Mouse (Mus musculus) large intestine, adult 2 months (tissue): ENCODE data around the gene Ucn. TPM values are rescaled to one million over a fixed set of nuclear protein-coding genes. Genes with fewer than 3 reads are reported as not detected.

Source experiments
- DNase-seq: peaks from one replicate; pipeline ENCODE4 v3.0.0-alpha.2; 2012; ENCODE audit warnings: low read depth, low spot score
- WGBS: fragments of 180-500 bp; shearing (Covaris S2); methylation state at CpG from one replicate; pipeline ENCODE4 v1.1.7; 2018; 5-methylcytosine and 5-hydroxymethylcytosine counted together
- polyA plus RNA-seq: library from polyadenylated mRNA; depleted of rRNA; stranded (reverse); fragments of >200 nt; gene quantifications from 2 replicates; pipeline ENCODE4 v1.2.3, GENCODE M21; 2012; rRNA removed

Ucn gene
- not detected in 2 replicates for polyA plus RNA-seq

- DNase-seq: no peak
- 2% methylated on average over 52 of the region's 52 CpGs for WGBS
Measured at GRCm38 (mm10) chr5:31138241-31138967, at the start of gene Ucn. TSS of gene Ucn (minus strand) at chr5:31138829.

- WGBS: 53% methylated on average over 4 of the region's 4 CpGs
- DNase-seq: no peak
Measured at GRCm38 (mm10) chr5:31183678-31184077, 45.0 kb upstream of the Ucn start.

DNA sequence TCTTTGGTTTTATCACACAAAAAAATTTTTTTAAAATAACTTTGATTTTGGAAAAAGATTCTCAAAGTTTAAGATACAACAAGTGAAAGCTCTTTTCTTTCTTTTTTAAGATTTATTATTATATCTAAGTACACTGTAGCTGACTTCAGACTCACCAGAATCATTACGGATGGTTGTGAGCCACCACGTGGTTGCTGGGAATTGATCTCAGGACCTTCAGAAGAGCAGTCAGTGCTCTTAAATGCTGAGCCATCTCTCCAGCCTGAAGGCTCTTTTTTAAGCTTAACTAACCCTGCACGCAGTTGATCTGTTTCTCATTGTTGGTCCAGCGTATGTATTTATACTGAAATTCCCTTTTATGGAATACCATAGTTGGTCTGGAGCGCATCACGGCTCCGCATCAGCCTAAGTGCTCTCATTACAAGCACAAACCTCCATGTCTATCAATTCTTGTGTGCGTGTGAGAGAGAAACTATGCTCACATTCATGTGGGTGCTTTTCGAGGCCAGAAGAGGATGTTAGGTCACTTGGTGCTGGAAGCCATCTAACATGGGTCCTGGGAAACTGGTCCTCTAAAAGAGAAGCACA, 42.6 kb upstream of the Ucn start:
- WGBS: 90% methylated on average over 9 of the region's 9 CpGs

DNA sequence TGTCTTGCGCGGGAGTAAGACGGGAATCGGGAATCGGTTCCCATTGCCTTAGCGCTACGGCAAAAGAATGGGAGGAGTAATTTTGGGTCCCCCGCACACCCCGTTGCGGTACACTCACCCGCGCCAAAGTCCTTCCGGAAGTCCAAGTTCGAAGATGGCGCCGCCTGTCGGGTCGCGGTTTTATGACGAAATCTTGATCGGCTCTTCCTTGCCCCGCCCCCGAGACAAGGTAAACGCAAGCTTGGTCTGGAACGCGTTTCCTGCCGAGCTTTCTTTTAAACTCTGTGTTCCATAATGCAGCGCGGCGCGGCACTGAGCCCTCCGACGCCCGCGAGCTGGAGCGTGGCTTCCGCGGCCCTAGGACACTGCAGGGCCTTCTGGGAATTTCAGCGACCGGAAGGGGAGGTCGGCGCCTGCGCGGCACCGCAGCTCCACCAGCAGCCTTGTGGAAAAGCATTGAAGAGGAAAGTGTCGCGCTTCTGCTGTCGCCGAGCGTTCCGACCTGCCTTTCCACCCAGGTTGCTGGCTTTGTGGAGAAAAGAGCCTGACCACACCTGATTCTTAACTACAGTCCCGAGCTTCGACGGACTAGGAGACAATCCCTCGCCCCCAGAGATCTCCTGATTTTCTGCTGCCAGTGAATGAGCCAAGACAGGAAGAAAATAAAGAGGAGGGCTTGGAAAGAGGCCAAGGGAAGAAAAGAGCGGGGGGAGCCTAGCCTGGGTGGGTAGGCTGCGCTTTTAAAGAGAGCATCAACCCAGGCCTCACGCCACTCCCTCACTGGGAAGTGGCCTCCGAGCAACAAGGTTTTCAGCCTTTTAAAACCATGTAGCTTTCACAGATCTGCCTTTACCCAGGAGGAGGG, 41.4 kb upstream of the Ucn start, which contains the start of the genes Gm29609 and Gtf3c2:
Gm29609 (minus strand) TSS at position 146 of the 865 bp plus-strand sequence.
Gtf3c2 (minus strand) TSS at position 379 of the 865 bp plus-strand sequence.
- WGBS: under 1% methylated on average over 59 of the region's 59 CpGs
- peak; percentile 78 for DNase-seq

More for the DNA sequence above, 42.6 kb upstream of the Ucn start:
- DNase-seq: no peak

- DNase-seq: no peak
- WGBS: under 1% methylated on average over 25 of the region's 25 CpGs
Measured at GRCm38 (mm10) chr5:31179301-31179765, 40.7 kb upstream of the Ucn start.

DNA sequence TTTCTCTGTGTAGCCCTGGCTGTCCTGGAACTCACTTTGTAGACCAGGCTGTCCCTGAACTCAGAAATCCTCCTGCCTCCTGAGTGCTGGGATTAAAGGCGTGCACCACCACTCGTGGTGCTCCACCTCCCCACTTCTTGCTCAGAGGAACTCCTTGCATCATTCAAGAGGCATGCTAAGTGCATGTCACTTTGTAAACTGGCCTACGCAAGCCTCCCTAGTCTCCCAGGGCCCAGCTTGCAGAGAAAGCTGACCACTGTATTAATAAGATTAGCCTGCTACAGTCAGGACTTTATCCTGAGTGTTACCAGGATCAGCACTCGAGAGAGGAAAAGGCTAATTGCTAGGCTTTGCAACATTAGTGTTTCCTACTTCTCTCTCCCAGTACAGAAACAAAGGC, 30.0 kb upstream of the Ucn start:
- WGBS: 87% methylated on average over 4 of the region's 4 CpGs
- DNase-seq: no peak

- DNase-seq: no peak
- WGBS: 96% methylated on average over 1 of the region's 1 CpGs
Measured at GRCm38 (mm10) chr5:31164878-31165277, 26.2 kb upstream of the Ucn start.

GRCm38 (mm10) chr5:31162462-31162861, 23.8 kb upstream of the Ucn start:
- peak; percentile 53 for DNase-seq

- under 1% methylated on average over 19 of the region's 19 CpGs for WGBS
- peak; percentile 75 for DNase-seq
Measured at GRCm38 (mm10) chr5:31154152-31154553, 15.5 kb upstream of the Ucn start, which contains the start of gene Mpv17. TSS of gene Mpv17 (minus strand) at chr5:31154251.

DNA sequence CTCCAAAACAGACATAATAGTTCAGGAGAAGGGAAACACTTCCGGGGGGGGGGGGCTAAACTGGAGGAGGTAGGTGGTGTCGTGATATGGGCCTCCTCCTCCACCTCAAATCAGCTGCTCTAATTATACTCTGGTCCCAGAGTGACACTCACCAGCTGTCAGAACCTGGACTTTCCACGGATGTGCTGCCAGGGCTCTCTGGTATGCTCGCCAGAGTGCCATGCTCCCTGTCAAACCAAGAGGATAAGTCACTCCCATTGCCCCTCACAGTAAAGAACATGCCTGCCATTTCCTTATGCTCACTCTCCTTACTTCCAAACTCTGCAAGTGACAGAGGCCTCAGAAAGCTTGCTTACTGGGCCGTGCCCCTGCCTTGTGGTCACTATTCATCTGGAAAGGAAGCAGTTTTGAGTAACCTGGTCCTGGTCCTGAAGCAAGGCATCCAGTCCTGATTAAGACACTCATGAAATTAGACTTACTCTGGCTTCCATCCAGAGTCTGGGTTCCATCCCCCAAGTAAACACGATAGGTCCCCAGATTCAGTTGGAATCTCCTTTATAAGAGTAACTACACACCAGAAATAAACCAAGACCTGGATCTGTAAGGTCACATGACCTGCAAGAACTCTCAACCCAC, 15.0 kb upstream of the Ucn start:
- DNase-seq: no peak
- 17% methylated on average over 6 of the region's 6 CpGs for WGBS

DNA sequence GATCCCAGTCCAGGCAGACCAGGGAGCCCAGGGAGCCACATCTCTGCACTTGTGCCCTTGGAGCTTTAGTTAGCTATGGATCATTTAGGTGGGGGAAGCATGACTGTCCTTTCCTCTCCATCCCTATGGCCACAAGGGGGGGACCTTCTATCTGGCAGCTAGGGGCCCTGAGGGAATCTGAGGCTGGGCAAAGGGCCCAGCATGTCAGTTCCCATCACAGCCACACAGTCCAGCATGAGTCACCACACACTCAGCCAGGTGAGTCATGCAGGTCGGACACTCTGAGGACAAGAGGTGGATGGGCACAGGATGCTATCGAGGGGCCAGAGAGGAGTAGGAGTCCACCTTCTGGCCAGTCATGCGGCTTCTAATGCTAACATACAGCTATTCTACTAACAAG, 13.1 kb upstream of the Ucn start:
- WGBS: 62% methylated on average over 3 of the region's 3 CpGs
- DNase-seq: no peak

DNA sequence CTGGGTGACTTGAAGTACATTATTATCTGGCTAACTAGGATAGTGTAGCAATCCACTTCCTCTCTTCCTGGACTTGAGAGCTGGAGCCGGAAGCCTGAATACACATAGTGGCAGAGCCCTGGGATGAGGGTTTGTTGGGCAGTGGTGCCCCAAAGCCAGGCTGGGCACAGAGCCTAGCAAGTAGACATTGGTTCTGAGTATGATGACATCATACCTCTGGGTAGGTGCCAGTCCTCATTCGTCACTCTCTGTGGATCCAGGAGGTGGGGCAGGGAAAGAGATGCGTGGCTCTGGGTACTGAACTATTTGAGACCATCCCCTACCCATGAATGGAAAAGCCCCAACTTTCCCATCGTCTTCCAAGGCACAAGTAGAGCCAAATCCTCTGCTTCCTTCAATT, 11.2 kb upstream of the Ucn start:
- WGBS: 75% methylated on average over 4 of the region's 4 CpGs
- no peak for DNase-seq

DNA sequence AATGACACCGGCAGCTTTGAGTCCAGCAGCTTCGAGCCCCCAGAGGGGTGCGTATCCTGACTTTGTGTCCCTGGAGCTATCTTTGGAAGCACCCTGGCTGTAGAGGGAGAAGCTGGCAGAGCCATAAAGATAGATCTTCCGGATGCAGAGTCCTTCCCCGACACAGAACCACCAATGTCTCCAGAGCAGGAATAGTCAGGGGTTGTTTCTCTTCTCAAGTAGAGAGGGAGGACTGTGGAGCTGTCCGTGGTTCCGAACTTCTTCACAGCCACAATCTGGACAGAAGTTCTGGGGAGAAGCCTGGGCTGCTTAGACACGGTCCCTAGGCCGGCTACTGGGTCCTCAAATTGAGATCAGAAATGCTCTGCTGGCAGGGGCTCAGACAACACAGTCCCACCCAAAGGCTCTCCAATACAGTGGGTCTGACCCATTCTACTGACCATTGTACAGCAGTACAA, 368 bp upstream of the Ucn start:
- WGBS: 14% methylated on average over 9 of the region's 9 CpGs
- no peak for DNase-seq

DNA sequence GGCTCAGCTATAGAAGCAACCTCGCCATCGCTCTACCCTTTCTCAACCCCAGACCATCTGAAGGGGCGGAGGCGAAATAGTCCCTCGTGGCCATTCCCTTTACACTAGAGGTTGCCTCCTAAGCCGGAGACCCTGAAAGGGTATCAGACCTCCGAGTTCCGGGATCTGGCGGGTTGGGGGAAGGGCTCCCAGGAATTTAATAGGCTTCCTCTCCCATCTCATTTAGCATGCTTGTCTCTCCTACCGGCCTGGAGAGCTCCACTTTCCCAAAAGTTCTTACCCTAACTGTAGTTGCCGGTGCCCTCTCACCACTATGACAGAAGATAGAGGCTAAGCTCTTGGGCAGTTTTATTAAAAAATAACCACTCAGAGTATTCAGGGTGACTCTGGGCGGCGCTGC, 971 bp downstream of the Ucn start:
- WGBS: 4% methylated on average over 13 of the region's 13 CpGs
- DNase-seq: no peak

DNA sequence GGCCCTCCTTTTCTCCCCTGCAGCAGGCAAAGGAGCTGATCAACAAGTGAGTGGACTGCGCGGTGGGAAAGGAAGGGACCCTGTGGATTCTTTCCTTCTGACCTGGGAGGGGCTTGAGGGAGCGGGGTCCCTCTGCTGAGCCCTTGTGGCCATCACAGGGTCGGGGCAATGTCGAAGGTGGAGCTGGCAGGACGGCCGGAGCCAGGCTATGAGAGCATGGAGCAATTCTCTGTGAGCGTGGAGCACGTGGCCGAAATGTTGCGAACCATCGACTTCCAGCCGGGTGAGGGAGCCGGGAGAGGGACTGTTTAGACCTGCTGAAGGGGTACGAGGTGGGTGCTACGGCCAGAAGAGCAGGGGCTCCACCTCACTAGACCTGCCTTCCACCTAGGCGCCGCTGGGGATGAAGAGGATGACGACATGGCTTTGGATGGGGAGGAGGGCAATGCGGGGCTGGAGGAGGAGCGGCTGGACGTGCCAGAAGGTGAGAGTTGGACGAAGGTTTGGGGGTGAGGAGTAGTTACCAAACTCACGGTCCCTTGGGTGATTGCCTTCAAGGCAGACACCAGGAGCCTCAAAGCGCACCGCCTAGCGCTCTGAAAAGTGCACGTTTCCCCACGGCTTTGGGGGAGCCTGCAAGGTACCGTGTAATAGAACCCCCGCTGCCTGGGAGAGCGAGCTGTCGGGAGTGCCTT, 1.8 kb downstream of the Ucn start:
- WGBS: 2% methylated on average over 33 of the region's 33 CpGs
- no peak for DNase-seq

DNA sequence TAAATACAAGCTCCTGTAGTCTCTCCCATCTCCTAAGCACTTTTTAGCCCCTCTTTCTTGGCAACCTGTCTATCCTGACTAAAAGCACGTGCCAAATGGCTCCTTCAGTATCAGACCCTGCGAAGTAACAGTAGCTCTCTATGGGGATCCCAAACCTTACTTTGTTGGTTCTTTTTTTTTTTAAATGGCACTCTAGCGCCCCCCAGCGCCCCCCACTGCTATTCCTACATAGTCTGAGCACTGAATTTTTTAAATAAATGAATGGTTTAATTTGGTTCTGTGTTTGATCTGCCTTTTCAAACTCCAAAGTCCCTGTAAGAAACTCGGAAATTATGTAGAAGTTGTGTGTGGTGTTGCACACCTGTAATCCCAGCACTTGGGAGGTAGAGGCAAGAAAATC, 12.6 kb downstream of the Ucn start:
- WGBS: 39% methylated on average over 5 of the region's 5 CpGs
- DNase-seq: no peak

DNA sequence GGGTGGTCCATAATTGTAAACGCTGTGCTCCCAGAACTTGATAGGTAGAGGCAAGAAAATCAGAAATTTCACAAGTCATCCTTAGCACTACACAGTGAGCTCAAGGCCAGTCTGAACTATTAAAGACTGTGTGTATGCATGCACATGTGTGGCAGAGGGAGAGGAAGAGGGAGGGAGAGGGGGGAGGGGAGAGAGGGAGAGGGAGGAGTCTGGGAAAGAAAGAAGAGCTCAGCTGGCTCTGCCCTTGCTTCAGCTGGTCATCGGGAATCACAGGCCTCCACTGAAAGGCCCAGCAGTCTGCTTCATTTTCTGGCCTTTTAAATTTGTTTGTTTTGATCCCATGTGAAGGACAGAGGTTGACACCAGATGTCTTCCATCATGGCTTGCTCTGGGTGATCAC, 15.1 kb downstream of the Ucn start:
- DNase-seq: no peak
- 44% methylated on average over 2 of the region's 2 CpGs for WGBS

GRCm38 (mm10) chr5:31121111-31121510, 17.5 kb downstream of the Ucn start:
- DNase-seq: no peak
- WGBS: 70% methylated on average over 8 of the region's 8 CpGs

DNA sequence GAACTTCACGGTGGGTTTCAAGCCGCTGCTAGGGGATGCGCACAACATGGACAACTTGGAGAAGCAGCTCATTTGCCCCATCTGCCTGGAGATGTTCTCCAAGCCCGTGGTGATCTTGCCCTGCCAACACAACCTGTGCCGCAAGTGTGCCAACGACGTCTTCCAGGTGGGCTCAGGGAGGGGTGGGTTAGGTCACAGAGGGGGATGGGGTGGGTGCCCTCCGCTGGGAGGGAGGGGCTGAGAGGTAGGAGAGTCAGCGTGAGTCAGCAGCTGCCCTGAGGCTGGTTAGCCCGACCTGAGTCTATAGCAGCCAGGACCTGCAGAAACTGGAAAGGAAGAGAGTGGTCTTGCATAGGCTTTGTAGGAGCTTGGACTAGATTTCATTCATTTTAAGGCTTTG, 21.7 kb downstream of the Ucn start:
- DNase-seq: no peak

More for the DNA sequence above, 21.7 kb downstream of the Ucn start:
- 23% methylated on average over 10 of the region's 10 CpGs for WGBS
